Mouse (Mus musculus): Measurements from ENCODE around the gene Btbd3.
"Not testable (repeated sequence)": the region's sequence is repeated elsewhere in the genome, so short reads cannot be mapped to it uniquely, and the experiment has no call there.

The Btbd3 gene

DNA sequence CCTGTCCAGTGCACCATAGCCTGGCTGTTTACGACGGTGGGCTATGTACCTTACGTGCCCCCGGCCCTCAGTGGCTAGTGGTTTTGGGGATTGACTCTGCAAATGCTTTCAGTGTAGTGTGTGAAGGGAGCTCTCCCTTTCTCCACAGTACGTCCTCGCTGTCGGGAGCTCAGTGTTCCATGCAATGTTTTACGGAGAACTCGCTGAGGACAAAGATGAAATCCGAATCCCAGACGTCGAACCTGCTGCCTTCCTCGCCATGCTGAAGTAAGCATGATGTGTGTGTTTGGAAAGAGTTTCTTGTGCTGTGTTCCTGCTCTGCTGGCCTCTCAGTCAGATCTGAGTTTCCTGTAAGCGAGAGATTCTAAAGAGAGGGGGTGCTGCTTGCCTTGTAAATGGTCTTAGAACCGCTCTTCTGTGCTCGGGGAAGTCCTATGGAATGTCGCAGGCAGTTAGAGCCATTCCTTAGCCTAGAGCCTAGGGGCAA lies 23.9 kb downstream of the Btbd3 start:
- peak; percentile 92 for DNase-seq

GRCm38 (mm10) chr2:138281550-138282201 lies 25.3 kb downstream of the Btbd3 start:
- DNase-seq, result peak; percentile 98

DNA sequence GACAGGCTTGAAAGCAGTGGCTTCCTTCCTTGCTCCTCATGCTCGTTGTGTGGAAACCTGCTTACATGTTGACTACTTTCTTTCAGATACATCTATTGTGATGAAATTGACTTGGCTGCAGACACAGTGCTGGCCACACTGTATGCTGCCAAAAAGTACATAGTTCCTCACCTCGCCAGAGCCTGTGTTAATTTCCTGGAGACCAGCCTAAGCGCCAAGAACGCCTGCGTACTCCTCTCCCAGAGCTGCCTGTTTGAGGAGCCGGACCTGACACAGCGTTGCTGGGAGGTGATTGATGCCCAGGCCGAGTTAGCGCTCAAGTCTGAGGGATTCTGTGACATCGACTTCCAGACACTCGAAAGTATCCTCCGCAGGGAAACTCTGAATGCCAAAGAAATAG lies 27.0 kb downstream of the Btbd3 start:
- DNase-seq, result peak; percentile 96

GRCm38 (mm10) chr2:138283856-138284255 lies 27.5 kb downstream of the Btbd3 start:
- DNase-seq, result no peak

GRCm38 (mm10) chr2:138285811-138286210 lies 29.4 kb downstream of the Btbd3 start:
- peak; percentile 91 for DNase-seq

- no peak for DNase-seq
Measured at GRCm38 (mm10) chr2:138290154-138290553, 33.8 kb downstream of the Btbd3 start.

DNA sequence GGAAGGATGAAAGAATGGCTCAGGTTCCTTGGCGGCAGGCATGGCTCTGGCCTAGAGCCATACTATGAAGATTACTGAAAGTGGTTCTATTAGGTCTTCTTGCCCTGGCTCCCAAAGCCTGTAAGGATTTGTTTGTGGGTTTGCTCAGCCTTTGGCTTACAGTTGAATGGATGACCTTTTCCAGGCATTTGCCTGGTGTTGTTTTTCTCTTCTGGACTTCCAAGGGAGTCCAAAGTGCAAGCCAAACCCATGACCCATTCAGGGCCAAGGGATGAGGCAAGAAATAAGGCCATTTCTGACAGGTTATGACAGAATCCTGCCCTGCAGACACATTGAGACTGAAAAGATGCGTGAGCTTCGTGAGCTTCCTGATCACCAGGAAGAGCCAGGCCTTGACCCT lies 37.9 kb downstream of the Btbd3 start:
- no peak for DNase-seq

DNA sequence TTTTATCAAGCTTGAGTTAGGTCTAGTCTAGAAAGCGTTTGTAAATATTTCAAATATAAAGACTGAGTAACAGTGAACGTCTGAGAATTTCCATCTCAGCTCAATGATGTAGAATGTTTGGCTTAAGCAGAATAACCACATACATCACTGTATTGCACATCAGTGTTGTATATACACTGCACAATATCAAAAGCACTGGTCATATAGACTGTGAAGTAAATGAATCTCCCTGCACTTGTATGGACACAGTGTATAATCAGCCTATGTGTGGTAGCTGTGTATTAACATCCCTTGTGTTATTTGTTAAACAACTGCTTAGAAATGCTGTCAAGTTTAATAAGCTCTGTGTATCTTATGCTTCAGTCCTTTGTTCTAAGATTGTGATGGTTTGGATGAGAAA lies 49.9 kb downstream of the Btbd3 start:
- DNase-seq, result no peak

DNA sequence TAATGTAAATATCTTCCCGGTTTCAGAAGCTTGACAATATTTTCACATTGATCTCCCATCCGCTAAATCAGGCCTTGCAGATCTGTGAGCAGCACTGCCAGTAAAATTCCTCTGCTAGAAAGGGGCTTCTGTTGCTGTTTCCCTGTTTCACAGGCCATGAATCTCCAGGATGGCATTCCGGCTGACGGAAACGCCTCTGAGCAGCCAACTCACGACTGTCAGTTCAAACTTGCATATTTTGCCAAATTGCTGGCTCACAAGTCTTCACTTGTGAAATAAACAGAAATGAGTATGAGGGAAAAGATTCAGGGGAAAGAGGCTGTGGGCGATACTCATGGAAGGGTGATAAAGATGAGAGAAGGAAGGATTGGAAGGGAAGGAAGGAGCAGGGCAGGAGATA lies 59.3 kb downstream of the Btbd3 start:
- no peak for DNase-seq

DNA sequence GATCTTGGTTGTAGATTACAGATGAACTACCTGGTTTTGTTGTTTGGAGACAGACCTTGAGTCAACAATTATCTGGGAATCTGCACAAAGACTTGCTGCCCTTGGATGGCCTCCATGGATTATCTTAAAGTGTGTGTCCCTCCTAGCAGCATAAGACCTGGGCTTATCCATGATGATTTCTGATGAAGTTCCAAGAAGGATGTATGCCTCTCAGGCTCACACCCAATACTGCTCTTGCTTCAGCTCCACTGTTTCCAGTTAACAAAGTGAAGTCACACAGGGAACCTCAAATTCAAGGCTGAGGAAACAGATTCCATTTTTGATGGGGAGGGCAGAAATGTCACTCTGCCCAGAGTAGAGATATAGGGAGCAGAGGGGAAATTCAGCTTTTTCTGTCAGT lies 64.0 kb downstream of the Btbd3 start:
- DNase-seq, result no peak

DNA sequence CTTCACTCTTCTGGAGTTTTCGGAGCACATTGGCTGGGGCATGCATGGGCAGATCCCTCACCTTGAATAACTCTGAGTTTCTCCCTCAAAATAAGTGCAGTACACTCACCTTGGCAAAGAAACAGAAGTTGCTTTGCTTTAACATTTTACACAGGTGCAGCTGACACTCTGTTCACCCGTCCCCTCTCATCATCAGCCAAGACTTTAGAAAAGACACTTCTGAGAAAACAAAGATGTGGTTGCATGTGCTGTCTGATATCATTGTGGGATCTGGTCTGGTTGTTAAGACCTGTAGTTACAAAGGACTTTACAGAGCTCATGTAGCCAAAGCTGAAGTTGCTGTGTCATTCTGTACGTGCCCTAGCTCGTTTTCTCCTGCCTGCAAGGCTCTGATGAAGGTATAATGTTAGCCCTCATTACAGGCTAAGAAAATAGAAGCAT lies 64.7 kb downstream of the Btbd3 start:
- DNase-seq, result no peak

GRCm38 (mm10) chr2:138322270-138323114 lies 66.1 kb downstream of the Btbd3 start:
- no peak for DNase-seq

- DNase-seq, result no peak
Measured at GRCm38 (mm10) chr2:138326367-138326766, 70.0 kb downstream of the Btbd3 start.

- DNase-seq, result not testable (repeated sequence)
Measured at GRCm38 (mm10) chr2:138334198-138334597, 77.8 kb downstream of the Btbd3 start.

GRCm38 (mm10) chr2:138337886-138338494 lies 81.6 kb downstream of the Btbd3 start:
- DNase-seq, result no peak

DNA sequence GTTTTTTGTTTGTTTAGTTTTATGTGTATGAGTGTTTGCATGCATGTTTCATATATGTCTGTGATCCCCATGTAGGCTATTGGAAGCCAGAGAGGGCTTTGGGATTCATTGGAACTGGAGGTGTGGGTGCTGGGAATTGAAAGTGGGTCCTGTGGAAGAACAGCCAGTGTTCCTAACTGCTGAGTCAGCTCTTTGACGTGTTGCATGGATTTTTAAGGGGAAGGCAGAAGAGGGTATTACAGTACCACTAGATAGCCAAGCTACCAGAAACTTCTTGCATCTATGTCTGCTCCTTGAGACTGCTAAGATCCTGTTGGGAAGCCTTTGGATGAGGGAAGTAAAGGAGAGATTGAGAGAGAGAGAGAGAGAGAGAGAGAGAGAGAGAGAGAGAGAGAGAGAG lies 82.2 kb downstream of the Btbd3 start:
- DNase-seq, result no peak

- DNase-seq, result no peak
Measured at GRCm38 (mm10) chr2:138355366-138355765, 99.0 kb downstream of the Btbd3 start.

GRCm38 (mm10) chr2:138362474-138362873 lies 106.1 kb downstream of the Btbd3 start:
- DNase-seq, result no peak

- DNase-seq, result no peak
Measured at GRCm38 (mm10) chr2:138365391-138365790, 109.0 kb downstream of the Btbd3 start.

DNA sequence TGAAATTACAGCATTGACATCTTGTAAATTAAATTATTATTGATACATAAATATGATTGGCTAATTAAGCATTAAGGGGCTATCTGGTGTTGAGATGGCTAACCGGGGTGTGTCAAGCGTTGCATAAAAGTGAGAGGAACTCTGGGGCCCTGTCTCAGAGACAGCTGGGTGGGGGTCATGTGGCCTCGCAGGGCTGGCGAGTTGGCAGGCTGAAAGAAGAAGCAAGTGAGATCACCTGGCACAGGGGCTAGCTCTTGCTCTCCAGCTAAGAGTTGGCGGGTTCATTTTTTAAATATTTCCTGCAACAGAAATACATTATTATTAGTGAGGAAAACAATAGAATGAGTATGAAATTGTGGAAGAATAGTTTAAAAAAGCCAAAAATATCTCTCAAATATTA lies 118.2 kb downstream of the Btbd3 start:
- DNase-seq, result no peak

DNA sequence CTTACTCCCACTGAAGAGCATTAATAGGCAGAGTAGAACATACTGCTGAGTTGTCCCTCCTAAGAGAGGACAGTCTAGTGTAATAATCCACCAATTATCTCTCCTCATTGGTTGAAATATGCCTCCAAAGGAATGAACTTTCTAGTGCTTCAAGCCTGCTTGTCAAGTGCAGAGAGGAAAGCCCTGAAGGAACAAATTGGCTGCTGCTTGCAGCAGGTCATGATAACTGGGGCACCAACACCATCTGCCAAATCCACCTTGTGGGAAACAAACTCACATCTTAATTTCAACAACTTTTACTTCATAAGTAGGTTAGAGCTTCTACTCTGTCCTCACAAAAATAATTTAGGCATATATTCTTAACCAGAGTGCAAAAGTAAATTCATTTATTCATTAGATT lies 122.5 kb downstream of the Btbd3 start:
- no peak for DNase-seq

- peak; percentile 91 for DNase-seq
Measured at GRCm38 (mm10) chr2:138384762-138385161, 128.4 kb downstream of the Btbd3 start.

GRCm38 (mm10) chr2:138388591-138388990 lies 132.2 kb downstream of the Btbd3 start:
- no peak for DNase-seq

- peak; percentile 43 for DNase-seq
Measured at GRCm38 (mm10) chr2:138403046-138403445, 146.7 kb downstream of the Btbd3 start.
